Mouse (Mus musculus) heart, embryonic 10.5 days (tissue): ENCODE data around the gene Alg13. TPM values are rescaled to one million over a fixed set of nuclear protein-coding genes. Genes with fewer than 3 reads are reported as not detected.

Experiments used
- DNase-seq: peaks from one replicate; pipeline ENCODE4 v3.0.0-alpha.2; 2017; ENCODE audit warnings: low spot score
- H3K27ac ChIP-seq: fragments of 300-500 bp; sonication (generic); 2 replicates; pipeline ENCODE4 v1.5.1; 2016; ENCODE audit warnings: mild to moderate bottlenecking
- H3K27me3 ChIP-seq: fragments of 300-500 bp; sonication (generic); 2 replicates; pipeline ENCODE4 v1.6.1; 2016; ENCODE audit warnings: mild to moderate bottlenecking; ENCODE audit not compliant: poor library complexity, insufficient read depth, severe bottlenecking
- H3K36me3 ChIP-seq: fragments of 300-500 bp; sonication (generic); 2 replicates; pipeline ENCODE4 v1.6.1; 2016; ENCODE audit warnings: mild to moderate bottlenecking, moderate library complexity
- H3K4me1 ChIP-seq: fragments of 300-500 bp; sonication (generic); 2 replicates; pipeline ENCODE4 v1.6.1; 2016; ENCODE audit warnings: mild to moderate bottlenecking
- H3K4me3 ChIP-seq: fragments of 300-500 bp; sonication (generic); 2 replicates; pipeline ENCODE4 v1.5.1; 2016; ENCODE audit warnings: mild to moderate bottlenecking, moderate library complexity
- H3K9me3 ChIP-seq: fragments of 300-500 bp; sonication (generic); 2 replicates; pipeline ENCODE4 v1.6.1; 2016; ENCODE audit warnings: mild to moderate bottlenecking, moderate library complexity
- WGBS: fragments of 180-500 bp; shearing (Covaris S2); methylation state at CpG from one replicate; pipeline ENCODE4 v1.1.7; 2016; 5-methylcytosine and 5-hydroxymethylcytosine counted together
- polyA plus RNA-seq: library from polyadenylated mRNA; unstranded; fragments of >200 nt; fragmentation: Nextera tagmentation; extraction: Ambion mirVana; gene quantifications from 2 replicates; pipeline ENCODE4 v1.2.1, GENCODE M21; 2016

The Alg13 gene
- polyA plus RNA-seq: 14.9 and 21.5 TPM in 2 replicates

- H3K36me3 ChIP-seq: no peaks in the 10 kb centered on the region
- H3K4me3 ChIP-seq: peak within 1 kb of the TSS; percentile 74
- DNase-seq: peak; percentile 91
- H3K27ac ChIP-seq: peak within 1 kb of the TSS; percentile 87
- H3K27me3 ChIP-seq: no peaks in the 10 kb centered on the region
- 16% methylated on average over 47 of the region's 47 CpGs for WGBS
- H3K9me3 ChIP-seq: no peaks in the 10 kb centered on the region
- no peaks in the 10 kb centered on the region for H3K4me1 ChIP-seq
Observed at GRCm38 (mm10) chrX:144317548-144318163, at the start of gene Alg13. Gene Alg13 (plus strand): TSS chrX:144317804.

- H3K9me3 ChIP-seq: no peaks in the 10 kb centered on the region
- no peaks in the 10 kb centered on the region for H3K27me3 ChIP-seq
- no peak overlapping the region for H3K27ac ChIP-seq
- H3K4me1 ChIP-seq: no peaks in the 10 kb centered on the region
- no peak for DNase-seq
- H3K4me3 ChIP-seq: no peak overlapping the region
- H3K36me3 ChIP-seq: no peaks in the 10 kb centered on the region
- WGBS: 68% methylated on average over 1 of the region's 1 CpGs
Observed at GRCm38 (mm10) chrX:144268606-144269005, 49.0 kb upstream of the Alg13 start.

- WGBS: 77% methylated on average over 2 of the region's 2 CpGs
- Histone ChIP-seq H3K9me3 (no peaks in the 10 kb centered on the region), H3K27me3 (no peaks in the 10 kb centered on the region), H3K4me3 (no peak overlapping the region), H3K4me1 (no peaks in the 10 kb centered on the region), H3K36me3 (no peaks in the 10 kb centered on the region), H3K27ac (no peak overlapping the region)
- DNase-seq: no peak
Observed at GRCm38 (mm10) chrX:144301476-144301875, 16.1 kb upstream of the Alg13 start.

GRCm38 (mm10) chrX:144305659-144306058 is 11.9 kb upstream of the Alg13 start:
- Histone ChIP-seq H3K27ac (no peak overlapping the region), H3K4me3 (no peak overlapping the region), H3K9me3 (no peaks in the 10 kb centered on the region), H3K27me3 (no peaks in the 10 kb centered on the region), H3K36me3 (no peaks in the 10 kb centered on the region), H3K4me1 (no peaks in the 10 kb centered on the region)
- no peak for DNase-seq
- 81% methylated on average over 2 of the region's 2 CpGs for WGBS

GRCm38 (mm10) chrX:144314041-144314440 is 3.6 kb upstream of the Alg13 start:
- no peak for DNase-seq
- WGBS: 59% methylated on average over 2 of the region's 2 CpGs

GRCm38 (mm10) chrX:144315028-144315427 is 2.6 kb upstream of the Alg13 start:
- WGBS: 16% methylated on average over 5 of the region's 5 CpGs
- Histone ChIP-seq H3K9me3 (no peaks in the 10 kb centered on the region), H3K27ac (no peak overlapping the region), H3K27me3 (no peaks in the 10 kb centered on the region), H3K4me1 (no peaks in the 10 kb centered on the region), H3K4me3 (no peak overlapping the region), H3K36me3 (no peaks in the 10 kb centered on the region)
- no peak for DNase-seq

More at GRCm38 (mm10) chrX:144314041-144314440, 3.6 kb upstream of the Alg13 start:
- no peaks in the 10 kb centered on the region for H3K4me1 ChIP-seq
- H3K9me3 ChIP-seq: no peaks in the 10 kb centered on the region
- H3K36me3 ChIP-seq: no peaks in the 10 kb centered on the region
- no peak overlapping the region for H3K27ac ChIP-seq
- H3K4me3 ChIP-seq: no peak overlapping the region
- no peaks in the 10 kb centered on the region for H3K27me3 ChIP-seq

GRCm38 (mm10) chrX:144316004-144316403 is 1.6 kb upstream of the Alg13 start:
- H3K9me3 ChIP-seq: no peaks in the 10 kb centered on the region
- H3K36me3 ChIP-seq: no peaks in the 10 kb centered on the region
- no peak overlapping the region for H3K4me3 ChIP-seq
- no peaks in the 10 kb centered on the region for H3K4me1 ChIP-seq
- 53% methylated on average over 5 of the region's 5 CpGs for WGBS
- no peaks in the 10 kb centered on the region for H3K27me3 ChIP-seq
- H3K27ac ChIP-seq: no peak overlapping the region
- DNase-seq: no peak

- H3K9me3 ChIP-seq: no peaks in the 10 kb centered on the region
- H3K36me3 ChIP-seq: no peaks in the 10 kb centered on the region
- no peaks in the 10 kb centered on the region for H3K27me3 ChIP-seq
- DNase-seq: peak; percentile 76
- H3K4me1 ChIP-seq: no peaks in the 10 kb centered on the region
- 17% methylated on average over 49 of the region's 53 CpGs for WGBS
- H3K27ac ChIP-seq: peak overlapping the region; percentile 87
- peak overlapping the region; percentile 74 for H3K4me3 ChIP-seq
Observed at GRCm38 (mm10) chrX:144318164-144318979, 768 bp downstream of the Alg13 start.

- H3K27ac ChIP-seq: no peak overlapping the region
- H3K36me3 ChIP-seq: no peaks in the 10 kb centered on the region
- no peaks in the 10 kb centered on the region for H3K4me1 ChIP-seq
- 30% methylated on average over 9 of the region's 9 CpGs for WGBS
- DNase-seq: no peak
- H3K4me3 ChIP-seq: peak overlapping the region; percentile 74
- H3K9me3 ChIP-seq: no peaks in the 10 kb centered on the region
- H3K27me3 ChIP-seq: no peaks in the 10 kb centered on the region
Observed at GRCm38 (mm10) chrX:144319366-144319765, 1.8 kb downstream of the Alg13 start.

GRCm38 (mm10) chrX:144325375-144325774 is 7.8 kb downstream of the Alg13 start:
- Histone ChIP-seq H3K36me3 (peaks cover 3% of the 10 kb centered on the region; the same call in 1 of the 2 replicates), H3K27me3 (no peaks in the 10 kb centered on the region), H3K27ac (no peak overlapping the region), H3K4me1 (no peaks in the 10 kb centered on the region), H3K4me3 (no peak overlapping the region), H3K9me3 (no peaks in the 10 kb centered on the region)
- DNase-seq: no peak

- no peaks in the 10 kb centered on the region for H3K27me3 ChIP-seq
- WGBS: 60% methylated on average over 8 of the region's 8 CpGs
Observed at GRCm38 (mm10) chrX:144335332-144336015, 17.9 kb downstream of the Alg13 start.

GRCm38 (mm10) chrX:144337938-144338337 is 20.3 kb downstream of the Alg13 start:
- Histone ChIP-seq H3K27ac (no peak overlapping the region), H3K9me3 (no peaks in the 10 kb centered on the region), H3K27me3 (no peaks in the 10 kb centered on the region), H3K4me1 (no peaks in the 10 kb centered on the region), H3K4me3 (no peak overlapping the region), H3K36me3 (no peaks in the 10 kb centered on the region)
- DNase-seq: no peak

More at GRCm38 (mm10) chrX:144335332-144336015, 17.9 kb downstream of the Alg13 start:
- H3K27ac ChIP-seq: no peak overlapping the region
- DNase-seq: no peak
- H3K9me3 ChIP-seq: no peaks in the 10 kb centered on the region
- no peaks in the 10 kb centered on the region for H3K4me1 ChIP-seq
- H3K36me3 ChIP-seq: no peaks in the 10 kb centered on the region
- H3K4me3 ChIP-seq: no peak overlapping the region

GRCm38 (mm10) chrX:144338355-144338754 is 20.8 kb downstream of the Alg13 start:
- no peaks in the 10 kb centered on the region for H3K9me3 ChIP-seq
- no peaks in the 10 kb centered on the region for H3K4me1 ChIP-seq
- H3K4me3 ChIP-seq: no peak overlapping the region
- H3K27ac ChIP-seq: no peak overlapping the region
- DNase-seq: no peak
- no peaks in the 10 kb centered on the region for H3K36me3 ChIP-seq
- H3K27me3 ChIP-seq: no peaks in the 10 kb centered on the region
